Mouse (Mus musculus) common myeloid progenitor, adult 5-6 weeks (primary cell): ENCODE measurements around the gene Cops7b. TPM values are rescaled to one million over a fixed set of nuclear protein-coding genes. Genes with fewer than 3 reads are reported as not detected.
A peak's percentile ranks its signal among the peaks of the same experiment; 100 is the strongest.

Experiments used
- ATAC-seq: replicated peaks from 2 replicates; pipeline ENCODE4 v1.8.0; 2016; ENCODE audit warnings: low read depth, mild to moderate bottlenecking, moderate TSS enrichment, inconsistent platforms; ENCODE audit not compliant: poor library complexity, severe bottlenecking
- total RNA-seq: library from RNA; stranded (forward); fragments of 200-1000, 187-1606 nt; gene quantifications from 2 replicates; pipeline ENCODE4 v1.2.3, GENCODE M21; 2017

Cops7b gene
- total RNA-seq, 1 experiment from 2014 or later = 25.8 TPM

DNA sequence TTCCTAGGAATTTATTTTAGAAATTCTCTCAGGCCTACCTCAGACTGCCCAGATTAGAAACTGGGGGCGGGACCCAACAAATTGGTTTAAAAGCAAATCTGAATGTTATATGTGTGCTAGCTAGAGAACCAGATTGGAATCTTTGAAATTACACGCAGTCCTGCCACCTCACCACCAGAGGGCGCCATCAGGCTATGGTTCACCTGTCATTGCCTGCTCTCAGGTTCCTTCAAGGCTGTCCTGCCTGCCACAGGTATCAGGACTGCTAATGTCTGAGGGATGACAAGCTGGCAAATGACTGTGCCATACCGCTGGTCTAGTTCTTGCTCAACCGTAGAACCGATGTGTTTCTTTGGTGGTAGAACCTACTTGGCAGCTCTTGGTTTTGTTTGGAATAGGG, 67.6 kb downstream of the Cops7b start:
- ATAC-seq = peak; percentile 79; the same call in 1 of the 2 replicates

DNA sequence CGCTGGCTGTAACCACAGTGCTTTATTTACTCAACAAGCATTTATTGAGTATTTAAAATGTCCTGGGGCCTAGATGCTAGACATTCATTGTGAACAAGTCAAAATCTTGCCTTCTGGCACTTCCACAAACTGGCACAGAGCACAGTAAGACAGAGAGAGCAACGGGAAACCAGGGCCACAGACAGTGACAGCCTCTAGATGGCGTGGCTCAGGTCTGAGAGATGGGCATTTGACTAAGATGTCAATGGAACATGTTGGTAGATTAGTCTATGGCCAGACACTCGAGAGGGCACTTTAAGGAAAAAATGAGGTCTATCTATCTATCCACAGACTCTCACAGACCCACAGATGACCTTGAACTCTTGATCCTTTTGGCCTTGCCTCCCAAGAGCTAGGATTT, 70.0 kb downstream of the Cops7b start:
- ATAC-seq = no peak

GRCm38 (mm10) chr1:86657071-86657470, 74.4 kb downstream of the Cops7b start:
- no peak for ATAC-seq

Other genes with a start within 250 kb of the Cops7b start
- gene Ncl, start 223.5 kb upstream of the Cops7b start, total RNA-seq = 938 and 1,055 TPM in 2 replicates
- not detected in 2 replicates for gene Nmur1, start 156.7 kb upstream of the Cops7b start, total RNA-seq
- not detected in 2 replicates for gene Tex44, start 156.6 kb upstream of the Cops7b start, total RNA-seq
- 6,083 and 6,415 TPM in 2 replicates for gene Ptma, start 56.2 kb upstream of the Cops7b start, total RNA-seq
- 7.5 and 8.5 TPM in 2 replicates for gene Pde6d, start 275 bp upstream of the Cops7b start, total RNA-seq
- not detected in 2 replicates for gene Nppc, start 87.7 kb downstream of the Cops7b start, total RNA-seq
- gene Dis3l2, start 120.9 kb downstream of the Cops7b start, total RNA-seq = 25.3 and 32.7 TPM in 2 replicates